Mouse (Mus musculus): ENCODE measurements at regions not wholly inside any gene's neighbourhood (a gene's known extent, or its start where the extent isn't known, plus 50 kb on each side); places are given as distances from the start of the nearest gene placed in this dataset.

GRCm38 (mm10) chr16:46735140-46735539 lies 236.8 kb upstream of the Nectin3 start:
- Histone ChIP-seq H3K27me3 (ENCODE audit: low read depth, poor library complexity, severe bottlenecking) (no peaks in the 10 kb centered on the region), H3K4me1 (no peaks in the 10 kb centered on the region), H3K4me3 (no peak overlapping the region), H3K9me3 (replicated peaks) (no peaks in the 10 kb centered on the region), H3K27ac (no peak overlapping the region), H3K36me3 (no peaks in the 10 kb centered on the region)
- WGBS, result 81% methylated on average over 4 of the region's 4 CpGs
- no peak for DNase-seq (ENCODE audit: low spot score)

- H3K27ac ChIP-seq, result no peak overlapping the region
- no peaks in the 10 kb centered on the region for H3K27me3 ChIP-seq (ENCODE audit: low read depth, poor library complexity, severe bottlenecking)
- no peaks in the 10 kb centered on the region for H3K4me1 ChIP-seq
- WGBS, result 86% methylated on average over 3 of the region's 3 CpGs
- H3K4me3 ChIP-seq, result no peak overlapping the region
- no peaks in the 10 kb centered on the region for H3K9me3 ChIP-seq (replicated peaks)
- H3K36me3 ChIP-seq, result no peaks in the 10 kb centered on the region
- no peak for DNase-seq (ENCODE audit: low spot score)
These were observed 230.1 kb upstream of the Nectin3 start for GRCm38 (mm10) chr16:46728424-46728823.

- Histone ChIP-seq H3K9me3 (replicated peaks) (no peaks in the 10 kb centered on the region), H3K36me3 (no peaks in the 10 kb centered on the region), H3K27ac (no peak overlapping the region), H3K27me3 (ENCODE audit: low read depth, poor library complexity, severe bottlenecking) (no peaks in the 10 kb centered on the region), H3K4me3 (no peak overlapping the region), H3K4me1 (no peaks in the 10 kb centered on the region)
- DNase-seq (ENCODE audit: low spot score), result no peak
- WGBS, result 90% methylated on average over 4 of the region's 4 CpGs
These were observed 225.3 kb upstream of the Nectin3 start for GRCm38 (mm10) chr16:46723660-46724059.

DNA sequence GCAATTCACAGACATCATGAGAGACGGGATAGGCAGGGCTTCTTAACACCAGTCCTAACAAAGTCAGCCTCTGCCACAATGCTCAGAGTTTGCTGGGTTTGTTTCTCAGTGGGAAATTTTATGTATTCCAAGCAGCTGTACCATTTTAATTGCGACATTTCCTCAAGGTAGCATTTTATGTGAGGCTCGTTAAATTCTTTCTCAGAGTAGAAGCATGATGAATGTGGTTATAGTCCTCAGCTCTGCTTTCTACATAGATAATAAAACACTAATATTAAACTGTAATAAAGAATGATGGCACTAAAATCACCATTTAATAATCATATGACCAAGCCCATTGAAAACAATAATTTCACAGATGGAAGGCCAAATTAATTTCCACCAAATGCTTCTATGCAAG lies 181.5 kb upstream of the Nectin3 start:
- H3K4me3 ChIP-seq, result no peak overlapping the region
- no peaks in the 10 kb centered on the region for H3K9me3 ChIP-seq (replicated peaks)
- no peaks in the 10 kb centered on the region for H3K36me3 ChIP-seq
- WGBS, result 75% methylated on average over 3 of the region's 3 CpGs
- H3K4me1 ChIP-seq, result no peaks in the 10 kb centered on the region
- H3K27ac ChIP-seq, result no peak overlapping the region
- no peaks in the 10 kb centered on the region for H3K27me3 ChIP-seq (ENCODE audit: low read depth, poor library complexity, severe bottlenecking)
- no peak for DNase-seq (ENCODE audit: low spot score)

DNA sequence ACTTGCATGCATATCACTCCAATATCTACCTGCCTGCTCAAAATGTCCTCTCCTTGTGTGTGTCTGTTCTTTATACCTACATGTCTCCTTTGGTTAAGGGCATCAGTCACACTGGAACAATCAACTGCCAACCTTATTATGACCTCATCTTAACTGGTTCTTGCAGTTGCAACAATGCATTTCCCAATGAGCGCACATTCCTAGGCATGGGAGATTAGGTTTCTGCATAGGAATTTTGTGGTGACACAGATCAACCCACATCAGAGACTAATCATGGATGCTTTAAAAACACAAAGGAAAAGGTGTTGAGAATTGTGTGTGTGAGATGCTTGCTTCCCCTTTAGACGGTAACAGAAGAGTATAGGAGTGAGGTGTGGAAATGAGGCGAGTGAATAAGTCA lies 171.3 kb upstream of the Nectin3 start:
- H3K4me1 ChIP-seq, result no peaks in the 10 kb centered on the region
- H3K9me3 ChIP-seq (replicated peaks), result no peaks in the 10 kb centered on the region
- 93% methylated on average over 3 of the region's 3 CpGs for whole genome bisulfite sequencing
- H3K27me3 ChIP-seq (ENCODE audit: low read depth, poor library complexity, severe bottlenecking), result no peaks in the 10 kb centered on the region
- H3K4me3 ChIP-seq, result no peak overlapping the region
- no peak overlapping the region for H3K27ac ChIP-seq
- no peaks in the 10 kb centered on the region for H3K36me3 ChIP-seq
- no peak for DNase-seq (ENCODE audit: low spot score)

DNA sequence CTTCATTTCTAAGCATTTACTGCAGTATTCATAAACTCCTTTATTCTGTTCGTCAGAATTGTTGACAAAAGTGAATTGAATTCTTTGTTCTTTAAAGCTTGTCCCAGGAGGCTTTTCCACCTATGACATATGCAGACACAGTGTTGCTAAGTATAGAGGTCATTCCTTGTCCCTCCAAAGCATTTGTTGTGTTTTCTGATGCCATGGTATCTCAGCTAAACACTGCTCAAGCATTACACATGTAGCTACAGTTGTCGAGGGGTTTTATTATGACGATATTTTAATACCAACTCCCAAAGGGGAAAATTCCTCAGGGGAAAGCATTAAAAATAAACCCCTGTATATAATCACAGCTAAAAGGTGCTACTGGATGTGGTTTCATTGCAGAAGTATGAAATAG lies 167.2 kb upstream of the Nectin3 start:
- Histone ChIP-seq H3K27me3 (ENCODE audit: low read depth, poor library complexity, severe bottlenecking) (no peaks in the 10 kb centered on the region), H3K4me3 (no peak overlapping the region), H3K4me1 (no peaks in the 10 kb centered on the region), H3K27ac (no peak overlapping the region), H3K36me3 (no peaks in the 10 kb centered on the region), H3K9me3 (replicated peaks) (no peaks in the 10 kb centered on the region)
- 87% methylated on average over 3 of the region's 3 CpGs for WGBS
- no peak for DNase-seq (ENCODE audit: low spot score)

DNA sequence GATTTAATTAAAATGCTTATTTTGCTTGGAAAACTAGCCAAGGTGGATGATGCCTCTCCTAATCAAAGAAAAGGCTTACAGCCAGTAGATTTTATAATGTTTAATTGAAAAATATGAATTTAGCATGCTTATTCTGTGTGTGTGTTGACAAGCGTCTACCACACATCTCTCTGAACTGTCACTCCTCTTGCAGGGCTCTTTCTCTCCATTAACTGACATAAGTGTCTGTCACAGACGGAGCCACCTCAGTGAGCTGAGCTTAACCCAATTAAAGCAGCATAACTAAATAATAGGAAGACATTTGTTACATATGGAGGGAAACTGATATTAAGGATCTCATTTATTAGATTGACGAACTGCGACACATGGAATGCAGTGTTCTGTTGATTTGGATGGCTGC lies 164.7 kb upstream of the Nectin3 start:
- H3K4me1 ChIP-seq, result no peaks in the 10 kb centered on the region
- no peak overlapping the region for H3K27ac ChIP-seq
- no peaks in the 10 kb centered on the region for H3K27me3 ChIP-seq (ENCODE audit: low read depth, poor library complexity, severe bottlenecking)
- no peaks in the 10 kb centered on the region for H3K36me3 ChIP-seq
- WGBS, result 92% methylated on average over 4 of the region's 4 CpGs
- H3K4me3 ChIP-seq, result no peak overlapping the region
- no peaks in the 10 kb centered on the region for H3K9me3 ChIP-seq (replicated peaks)
- DNase-seq (ENCODE audit: low spot score), result no peak

- Histone ChIP-seq H3K9me3 (replicated peaks) (no peaks in the 10 kb centered on the region), H3K4me3 (no peak overlapping the region), H3K27me3 (ENCODE audit: low read depth, poor library complexity, severe bottlenecking) (no peaks in the 10 kb centered on the region), H3K4me1 (no peaks in the 10 kb centered on the region), H3K36me3 (no peaks in the 10 kb centered on the region), H3K27ac (no peak overlapping the region)
- no peak for DNase-seq (ENCODE audit: low spot score)
- WGBS, result 91% methylated on average over 4 of the region's 4 CpGs
These were observed 156.7 kb upstream of the Nectin3 start for GRCm38 (mm10) chr16:46655041-46655440.

- H3K27me3 ChIP-seq (ENCODE audit: low read depth, poor library complexity, severe bottlenecking), result no peaks in the 10 kb centered on the region
- no peak for DNase-seq (ENCODE audit: low spot score)
- H3K36me3 ChIP-seq, result no peaks in the 10 kb centered on the region
- no peak overlapping the region for H3K4me3 ChIP-seq
- 14% methylated on average over 2 of the region's 2 CpGs for WGBS
- H3K27ac ChIP-seq, result no peak overlapping the region
- no peaks in the 10 kb centered on the region for H3K9me3 ChIP-seq (replicated peaks)
- H3K4me1 ChIP-seq, result peaks cover 5% of the 10 kb centered on the region
These were observed 127.5 kb upstream of the Nectin3 start for GRCm38 (mm10) chr16:46625807-46626206.

GRCm38 (mm10) chr16:46623246-46623645 lies 124.9 kb upstream of the Nectin3 start:
- peaks cover 5% of the 10 kb centered on the region for H3K4me1 ChIP-seq
- H3K36me3 ChIP-seq, result no peaks in the 10 kb centered on the region
- H3K9me3 ChIP-seq (replicated peaks), result no peaks in the 10 kb centered on the region
- no peak overlapping the region for H3K4me3 ChIP-seq
- H3K27me3 ChIP-seq (ENCODE audit: low read depth, poor library complexity, severe bottlenecking), result no peaks in the 10 kb centered on the region
- WGBS, result 85% methylated on average over 1 of the region's 1 CpGs
- H3K27ac ChIP-seq, result no peak overlapping the region
- DNase-seq (ENCODE audit: low spot score), result no peak

DNA sequence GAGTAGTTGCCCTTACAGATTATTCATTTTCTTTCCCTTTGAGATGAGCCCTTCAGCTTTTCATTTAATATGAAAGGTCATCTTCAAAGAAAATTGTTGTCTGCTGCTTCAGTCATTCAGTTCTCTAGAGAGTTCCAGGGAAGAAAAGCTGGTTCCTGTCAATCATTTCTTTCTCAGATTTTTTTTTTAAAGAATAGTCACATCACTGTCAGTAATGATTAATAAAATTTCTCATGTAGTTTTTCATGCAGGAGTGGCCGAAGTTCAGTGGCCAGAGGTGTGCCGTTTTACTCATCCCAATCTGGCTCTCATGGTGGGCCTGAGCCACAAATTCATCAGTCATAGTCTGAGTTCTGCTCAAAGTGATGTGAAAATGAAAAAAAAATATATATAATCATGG lies 121.5 kb upstream of the Nectin3 start:
- Histone ChIP-seq H3K27me3 (ENCODE audit: low read depth, poor library complexity, severe bottlenecking) (no peaks in the 10 kb centered on the region), H3K27ac (no peak overlapping the region), H3K4me3 (no peak overlapping the region), H3K4me1 (no peaks in the 10 kb centered on the region), H3K36me3 (no peaks in the 10 kb centered on the region), H3K9me3 (replicated peaks) (no peaks in the 10 kb centered on the region)
- WGBS, result 92% methylated on average over 2 of the region's 2 CpGs
- no peak for DNase-seq (ENCODE audit: low spot score)

DNA sequence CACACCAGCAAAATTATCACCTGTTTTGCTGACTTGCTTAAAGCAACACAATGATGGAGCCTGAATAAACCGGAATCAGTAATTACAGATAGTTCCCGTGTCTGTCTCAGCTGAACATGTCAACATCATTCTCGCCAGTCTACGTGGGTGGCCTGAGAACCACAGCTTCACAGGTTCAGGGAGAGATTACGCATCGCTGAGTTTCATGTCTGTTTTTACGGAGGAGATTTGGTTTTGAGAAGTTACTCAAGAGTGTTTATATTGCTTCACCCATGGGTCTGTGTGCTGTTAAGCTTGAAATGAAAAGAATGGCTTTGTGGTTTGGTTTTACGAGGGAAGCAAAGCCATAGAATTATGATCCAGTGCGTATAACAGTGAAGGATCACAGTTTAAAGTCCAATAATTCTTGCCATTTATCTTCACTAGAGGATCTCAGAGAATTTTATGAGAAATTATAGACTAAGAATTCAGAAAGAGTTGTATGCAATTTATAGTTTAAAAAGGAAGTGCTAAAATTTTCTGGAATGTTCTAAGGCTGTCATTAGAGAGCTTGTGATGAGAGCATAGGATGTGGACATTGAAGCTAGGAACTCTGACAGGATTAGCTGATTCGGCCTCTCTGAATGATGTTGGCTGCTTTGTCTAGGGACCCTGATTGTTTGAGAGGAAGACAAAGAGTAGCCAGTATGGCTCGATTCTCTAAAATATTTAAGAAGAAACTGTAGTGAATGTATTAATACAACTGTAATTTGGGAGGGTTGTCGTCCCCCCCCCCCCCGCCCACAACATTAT lies 119.4 kb upstream of the Nectin3 start:
- H3K36me3 ChIP-seq, result no peaks in the 10 kb centered on the region
- H3K27me3 ChIP-seq (ENCODE audit: low read depth, poor library complexity, severe bottlenecking), result no peaks in the 10 kb centered on the region
- no peaks in the 10 kb centered on the region for H3K9me3 ChIP-seq (replicated peaks)
- DNase-seq (ENCODE audit: low spot score), result no peak
- no peak overlapping the region for H3K4me3 ChIP-seq
- no peak overlapping the region for H3K27ac ChIP-seq
- no peaks in the 10 kb centered on the region for H3K4me1 ChIP-seq
- 85% methylated on average over 13 of the region's 13 CpGs for WGBS

GRCm38 (mm10) chr16:46616606-46617005 lies 118.3 kb upstream of the Nectin3 start:
- H3K9me3 ChIP-seq (replicated peaks), result no peaks in the 10 kb centered on the region
- H3K27ac ChIP-seq, result no peak overlapping the region
- no peaks in the 10 kb centered on the region for H3K36me3 ChIP-seq
- no peak for DNase-seq (ENCODE audit: low spot score)
- H3K4me1 ChIP-seq, result no peaks in the 10 kb centered on the region
- no peaks in the 10 kb centered on the region for H3K27me3 ChIP-seq (ENCODE audit: low read depth, poor library complexity, severe bottlenecking)
- H3K4me3 ChIP-seq, result no peak overlapping the region

Data from limb, embryonic 10.5 days (tissue).